Mouse (Mus musculus) neural tube, embryonic 12.5 days (tissue): ENCODE data around the gene Atg5. TPM values are rescaled to one million over a fixed set of nuclear protein-coding genes. Genes with fewer than 3 reads are reported as not detected.

ENCODE experiments used
- ATAC-seq: fragments of 200-750 bp; cut with Nextera tagmentation; 2 replicates; pipeline ENCODE4 v1.8.0; 2017; ENCODE audit warnings: low read depth, mild to moderate bottlenecking, moderate TSS enrichment, moderate library complexity; ENCODE audit not compliant: low FRiP score
- H3K27ac ChIP-seq: fragments of 300-500 bp; sonication (generic); 2 replicates; pipeline ENCODE4 v1.5.1; 2016
- H3K27me3 ChIP-seq: fragments of 300-500 bp; sonication (generic); replicated peaks from 2 replicates; pipeline ENCODE4 v1.6.1; 2016; ENCODE audit warnings: mild to moderate bottlenecking
- H3K36me3 ChIP-seq: fragments of 300-500 bp; sonication (generic); 2 replicates; pipeline ENCODE4 v1.6.1; 2016; ENCODE audit warnings: mild to moderate bottlenecking
- H3K4me1 ChIP-seq: fragments of 300-500 bp; sonication (generic); 2 replicates; pipeline ENCODE4 v1.6.1; 2016
- H3K4me2 ChIP-seq: fragments of 300-500 bp; sonication (generic); replicated peaks from 2 replicates; pipeline ENCODE4 v1.6.1; 2016; ENCODE audit warnings: mild to moderate bottlenecking
- H3K4me3 ChIP-seq: fragments of 300-500 bp; sonication (generic); 2 replicates; pipeline ENCODE4 v1.5.1; 2016
- H3K9ac ChIP-seq: fragments of 300-500 bp; sonication (generic); 2 replicates; pipeline ENCODE4 v1.6.1; 2016; ENCODE audit warnings: mild to moderate bottlenecking
- H3K9me3 ChIP-seq: fragments of 300-500 bp; sonication (generic); 2 replicates; pipeline ENCODE4 v1.6.1; 2016; ENCODE audit warnings: mild to moderate bottlenecking
- WGBS: fragments of 180-500 bp; shearing (Covaris S2); methylation state at CpG from one replicate; pipeline ENCODE4 v1.1.7; 2016; 5-methylcytosine and 5-hydroxymethylcytosine counted together
- polyA plus RNA-seq: library from polyadenylated mRNA; unstranded; fragments of >200 nt; fragmentation: Nextera tagmentation; extraction: Ambion mirVana; gene quantifications from 2 replicates; pipeline ENCODE4 v1.2.1, GENCODE M21; 2016

Atg5 gene
- polyA plus RNA-seq, 1 experiment from 2014 or later: 50.8 TPM

DNA sequence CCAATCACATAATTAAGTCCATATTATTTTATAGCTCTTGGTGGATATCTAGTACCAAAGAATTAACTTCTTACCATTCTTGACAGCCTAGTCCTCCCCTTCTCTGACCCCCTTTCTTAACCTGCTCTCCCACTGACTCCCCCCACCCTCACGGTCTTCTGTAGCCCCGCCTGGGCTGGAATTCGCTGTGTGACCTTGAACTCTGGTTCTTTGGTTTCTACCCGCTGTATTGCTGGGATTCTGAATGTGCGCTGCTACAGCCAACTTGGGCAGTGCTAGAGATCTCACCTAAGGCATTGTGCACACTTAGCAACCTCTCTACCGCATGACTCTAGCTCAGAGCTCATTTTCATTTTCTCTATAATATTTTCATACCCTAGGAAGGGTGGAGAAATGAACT, 90.7 kb downstream of the Atg5 start:
- 85% methylated on average over 6 of the region's 6 CpGs for WGBS
- no peaks in the 10 kb centered on the region for H3K9me3 ChIP-seq
- no peaks in the 10 kb centered on the region; the same call in 1 of the 2 replicates for H3K4me1 ChIP-seq
- no peaks in the 10 kb centered on the region for H3K36me3 ChIP-seq
- no peak for ATAC-seq
- no peak overlapping the region for H3K27ac ChIP-seq
- H3K9ac ChIP-seq: no peak overlapping the region
- no peaks in the 10 kb centered on the region for H3K27me3 ChIP-seq
- no peak overlapping the region for H3K4me2 ChIP-seq
- H3K4me3 ChIP-seq: no peak overlapping the region

DNA sequence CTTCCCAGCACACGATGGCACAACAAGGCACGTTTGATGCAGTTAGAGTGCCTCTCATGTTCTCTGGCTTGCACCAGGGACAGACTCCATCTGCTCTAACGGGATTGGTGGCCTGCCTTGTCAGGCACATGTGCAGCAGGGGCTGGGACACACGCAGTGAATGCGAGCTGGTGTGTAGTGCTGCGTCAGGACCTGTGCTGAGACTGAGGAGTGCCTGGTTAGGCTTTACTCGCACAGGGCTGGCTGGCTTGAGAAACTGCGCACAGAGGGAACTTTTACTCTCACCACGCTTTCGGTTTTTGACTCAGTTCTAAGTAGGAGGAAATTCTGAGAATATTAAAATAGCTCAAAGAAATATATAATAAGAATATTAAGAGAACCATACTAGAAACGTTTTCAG, 92.5 kb downstream of the Atg5 start:
- Histone ChIP-seq H3K9ac (no peak overlapping the region), H3K27ac (no peak overlapping the region), H3K36me3 (no peaks in the 10 kb centered on the region), H3K4me1 (no peaks in the 10 kb centered on the region; the same call in 1 of the 2 replicates), H3K4me3 (no peak overlapping the region), H3K27me3 (no peaks in the 10 kb centered on the region), H3K4me2 (no peak overlapping the region), H3K9me3 (no peaks in the 10 kb centered on the region)
- 88% methylated on average over 11 of the region's 11 CpGs for whole genome bisulfite sequencing
- no peak for ATAC-seq

DNA sequence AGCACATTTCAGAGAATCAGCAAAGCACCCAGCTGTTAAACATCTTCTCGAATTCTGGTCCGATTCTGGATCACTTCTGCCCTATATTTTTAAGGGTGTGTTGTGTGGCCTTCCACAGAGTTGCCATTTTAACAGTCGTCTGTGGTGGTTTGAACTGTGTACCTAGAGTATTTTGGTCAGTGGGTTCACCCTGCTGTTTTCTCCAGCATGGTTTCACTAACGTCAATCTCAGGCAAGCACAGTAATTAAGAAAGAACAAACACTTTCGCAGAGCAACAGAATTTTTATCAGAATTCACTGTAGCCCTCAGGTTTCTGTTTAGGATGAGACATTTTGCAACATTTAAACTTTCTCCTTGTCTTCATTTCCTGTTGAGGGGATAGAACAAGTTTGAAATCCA, 94.3 kb downstream of the Atg5 start:
- Histone ChIP-seq H3K9me3 (no peaks in the 10 kb centered on the region), H3K27me3 (no peaks in the 10 kb centered on the region), H3K4me2 (no peak overlapping the region), H3K4me3 (no peak overlapping the region), H3K4me1 (no peaks in the 10 kb centered on the region), H3K36me3 (no peaks in the 10 kb centered on the region), H3K27ac (no peak overlapping the region), H3K9ac (no peak overlapping the region)
- WGBS: 82% methylated on average over 5 of the region's 5 CpGs
- ATAC-seq: no peak

DNA sequence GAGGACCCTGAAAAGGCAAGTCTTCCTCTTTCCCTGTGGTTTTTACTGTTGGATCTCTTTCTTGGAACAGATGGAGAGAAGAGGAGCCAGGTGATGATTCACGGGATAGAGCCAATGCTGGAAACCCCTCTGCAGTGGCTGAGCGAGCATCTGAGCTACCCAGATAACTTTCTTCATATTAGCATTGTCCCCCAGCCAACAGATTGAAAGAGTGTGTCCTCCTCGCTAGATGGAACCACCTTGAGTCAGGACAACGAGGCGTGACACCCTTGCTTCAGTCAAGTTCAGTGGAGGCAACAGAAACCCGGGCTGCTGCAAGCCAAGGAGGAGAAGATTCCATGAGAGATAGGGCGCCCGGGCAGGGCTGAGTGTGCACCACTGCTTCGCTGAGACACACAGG, 94.7 kb downstream of the Atg5 start:
- Histone ChIP-seq H3K4me1 (no peaks in the 10 kb centered on the region), H3K36me3 (no peaks in the 10 kb centered on the region), H3K4me3 (no peak overlapping the region), H3K27ac (no peak overlapping the region), H3K4me2 (no peak overlapping the region), H3K9me3 (no peaks in the 10 kb centered on the region), H3K9ac (no peak overlapping the region), H3K27me3 (no peaks in the 10 kb centered on the region)
- ATAC-seq: no peak
- 86% methylated on average over 9 of the region's 9 CpGs for WGBS

DNA sequence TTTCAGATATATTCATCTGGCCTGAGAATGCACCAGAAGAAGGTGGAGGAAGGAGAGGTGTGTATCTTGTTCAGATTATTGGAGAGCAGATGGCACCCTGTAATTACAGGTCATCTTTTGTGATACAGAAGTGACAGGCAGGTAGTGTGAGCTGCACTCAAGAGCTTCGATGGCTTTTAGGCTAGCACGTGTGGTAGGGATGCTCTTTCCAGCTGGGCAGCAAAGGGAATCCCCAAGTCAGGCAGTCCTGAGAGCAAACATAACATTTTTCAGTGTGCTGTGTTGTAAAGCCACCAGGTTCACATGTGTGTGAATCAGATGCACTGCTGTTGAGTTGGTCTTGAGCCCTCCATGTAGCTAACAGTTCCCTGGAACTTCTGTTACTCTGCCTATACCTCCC, 98.0 kb downstream of the Atg5 start:
- H3K9me3 ChIP-seq: no peaks in the 10 kb centered on the region
- H3K36me3 ChIP-seq: no peaks in the 10 kb centered on the region
- no peak overlapping the region for H3K4me2 ChIP-seq
- H3K4me3 ChIP-seq: no peak overlapping the region
- ATAC-seq: no peak
- H3K9ac ChIP-seq: no peak overlapping the region
- H3K27ac ChIP-seq: no peak overlapping the region
- H3K4me1 ChIP-seq: no peaks in the 10 kb centered on the region
- 89% methylated on average over 2 of the region's 2 CpGs for WGBS
- no peaks in the 10 kb centered on the region for H3K27me3 ChIP-seq

DNA sequence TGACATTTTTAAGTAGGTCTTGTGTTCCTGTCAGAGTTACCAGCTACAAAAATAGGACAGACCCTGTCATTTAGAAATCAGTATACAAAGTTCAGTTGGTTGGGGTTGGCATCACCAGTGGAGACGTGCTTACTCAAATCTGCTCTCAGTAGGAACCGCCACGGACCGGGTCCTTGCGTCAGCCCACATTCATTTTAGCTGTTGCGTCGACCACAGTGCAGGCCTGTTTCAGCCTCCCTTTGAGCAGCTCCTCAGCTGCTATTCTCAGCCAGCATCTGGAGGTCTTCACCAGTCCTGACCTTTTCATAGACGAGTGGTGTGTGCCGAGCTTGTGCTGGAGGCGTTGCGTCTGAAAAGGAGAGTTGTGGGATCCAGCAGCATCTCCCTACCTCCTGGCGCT, 98.9 kb downstream of the Atg5 start:
- ATAC-seq: no peak
- 83% methylated on average over 12 of the region's 12 CpGs for WGBS
- Histone ChIP-seq H3K4me1 (no peaks in the 10 kb centered on the region), H3K9ac (no peak overlapping the region), H3K4me3 (no peak overlapping the region), H3K4me2 (no peak overlapping the region), H3K36me3 (no peaks in the 10 kb centered on the region), H3K9me3 (no peaks in the 10 kb centered on the region), H3K27ac (no peak overlapping the region), H3K27me3 (no peaks in the 10 kb centered on the region)

DNA sequence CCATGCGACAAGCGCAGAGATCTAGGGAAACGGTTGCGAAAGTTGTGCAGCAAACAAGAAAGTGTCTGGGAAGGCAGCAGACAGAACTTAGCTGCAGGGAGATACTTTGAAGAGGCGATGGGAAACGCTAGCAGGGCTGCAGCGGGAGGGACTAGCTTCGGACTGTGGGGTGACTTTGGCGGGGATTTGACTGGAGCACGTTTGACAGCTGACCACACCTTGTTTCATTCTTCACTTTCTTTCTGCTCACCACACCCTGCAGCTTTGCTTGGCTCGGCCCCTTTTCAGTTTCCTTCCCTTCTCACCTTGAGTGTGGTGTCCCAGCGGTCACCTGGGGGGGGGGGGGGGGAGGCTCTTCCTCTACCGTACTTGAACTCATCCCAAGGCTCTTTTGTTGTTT, 100.4 kb downstream of the Atg5 start:
- no peak overlapping the region for H3K27ac ChIP-seq
- ATAC-seq: no peak
- 76% methylated on average over 13 of the region's 13 CpGs for WGBS
- no peak overlapping the region for H3K4me2 ChIP-seq
- H3K27me3 ChIP-seq: no peaks in the 10 kb centered on the region
- no peaks in the 10 kb centered on the region for H3K9me3 ChIP-seq
- no peak overlapping the region for H3K9ac ChIP-seq
- no peaks in the 10 kb centered on the region for H3K36me3 ChIP-seq
- no peak overlapping the region for H3K4me3 ChIP-seq
- H3K4me1 ChIP-seq: no peaks in the 10 kb centered on the region

DNA sequence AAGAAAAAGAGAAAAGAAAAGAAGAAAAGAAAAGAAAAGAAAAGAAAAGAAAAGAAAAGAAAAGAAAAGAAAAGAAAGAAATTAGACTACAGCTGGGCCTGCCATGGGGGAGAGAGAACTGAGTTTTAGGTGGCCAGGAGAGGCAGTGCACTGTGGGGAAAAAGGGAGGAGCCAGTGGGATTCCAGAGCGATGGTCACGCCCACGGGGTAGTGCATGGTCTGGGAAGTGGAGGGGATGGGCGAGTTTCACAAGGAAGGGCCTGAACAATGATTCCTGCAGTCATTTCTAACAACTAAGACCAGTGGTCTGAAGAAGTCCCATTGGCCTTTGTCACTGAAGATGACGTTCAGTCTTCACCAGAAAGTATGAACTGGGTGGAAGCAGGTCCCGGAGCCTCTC, 102.5 kb downstream of the Atg5 start:
- no peak for ATAC-seq
- Histone ChIP-seq H3K4me2 (no peak overlapping the region), H3K4me1 (no peaks in the 10 kb centered on the region), H3K4me3 (no peak overlapping the region), H3K36me3 (no peaks in the 10 kb centered on the region), H3K27ac (no peak overlapping the region), H3K27me3 (no peaks in the 10 kb centered on the region), H3K9me3 (no peaks in the 10 kb centered on the region), H3K9ac (no peak overlapping the region)
- 65% methylated on average over 6 of the region's 6 CpGs for WGBS

DNA sequence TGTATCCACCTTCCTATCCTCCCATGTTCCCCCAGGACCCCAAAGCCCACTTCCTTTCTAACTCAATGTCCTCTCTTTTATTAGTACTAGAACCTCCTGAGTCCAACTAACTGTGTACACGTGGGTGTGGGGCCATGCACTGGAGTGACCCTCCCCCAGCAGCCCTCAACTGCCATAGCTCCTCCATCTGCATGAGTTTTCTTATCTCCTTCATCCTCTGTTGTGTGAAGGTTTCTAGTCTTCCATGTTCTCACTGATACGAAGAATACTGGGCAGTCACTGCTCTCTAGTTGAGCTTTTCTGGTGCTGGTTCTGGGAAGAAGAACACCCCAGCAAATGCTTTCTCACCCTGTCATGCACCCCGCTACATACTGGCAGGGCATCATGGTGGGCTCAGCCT, 104.1 kb downstream of the Atg5 start:
- no peaks in the 10 kb centered on the region for H3K27me3 ChIP-seq
- 82% methylated on average over 3 of the region's 3 CpGs for WGBS
- H3K9ac ChIP-seq: no peak overlapping the region
- H3K4me2 ChIP-seq: no peak overlapping the region
- H3K27ac ChIP-seq: no peak overlapping the region
- no peaks in the 10 kb centered on the region for H3K9me3 ChIP-seq
- ATAC-seq: no peak
- no peaks in the 10 kb centered on the region for H3K36me3 ChIP-seq
- H3K4me3 ChIP-seq: no peak overlapping the region
- no peaks in the 10 kb centered on the region for H3K4me1 ChIP-seq

DNA sequence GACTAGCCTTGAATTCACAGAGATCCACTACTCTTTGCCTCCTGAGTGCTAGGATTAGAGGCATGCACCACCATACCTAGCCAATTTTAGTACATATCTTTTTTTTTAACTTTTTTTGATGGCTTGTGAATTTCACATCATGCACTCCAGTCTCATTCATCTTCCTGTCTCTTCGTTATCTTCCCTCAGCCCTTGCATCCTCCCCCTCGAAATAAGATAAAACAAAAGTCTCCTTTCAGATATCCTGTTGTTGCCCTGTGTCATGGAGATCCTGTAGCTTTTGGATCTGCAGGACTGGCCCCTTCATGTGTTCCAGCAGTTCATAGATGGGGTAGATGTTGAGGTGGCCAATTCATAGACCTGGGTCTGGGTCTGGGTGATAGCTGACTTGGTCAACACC, 106.5 kb downstream of the Atg5 start:
- no peak overlapping the region for H3K4me3 ChIP-seq
- H3K9me3 ChIP-seq: no peaks in the 10 kb centered on the region
- WGBS: 85% methylated on average over 2 of the region's 2 CpGs
- no peak overlapping the region for H3K9ac ChIP-seq
- H3K4me1 ChIP-seq: no peaks in the 10 kb centered on the region
- H3K4me2 ChIP-seq: no peak overlapping the region
- H3K27ac ChIP-seq: no peak overlapping the region
- no peaks in the 10 kb centered on the region for H3K27me3 ChIP-seq
- ATAC-seq: no peak
- no peaks in the 10 kb centered on the region for H3K36me3 ChIP-seq

DNA sequence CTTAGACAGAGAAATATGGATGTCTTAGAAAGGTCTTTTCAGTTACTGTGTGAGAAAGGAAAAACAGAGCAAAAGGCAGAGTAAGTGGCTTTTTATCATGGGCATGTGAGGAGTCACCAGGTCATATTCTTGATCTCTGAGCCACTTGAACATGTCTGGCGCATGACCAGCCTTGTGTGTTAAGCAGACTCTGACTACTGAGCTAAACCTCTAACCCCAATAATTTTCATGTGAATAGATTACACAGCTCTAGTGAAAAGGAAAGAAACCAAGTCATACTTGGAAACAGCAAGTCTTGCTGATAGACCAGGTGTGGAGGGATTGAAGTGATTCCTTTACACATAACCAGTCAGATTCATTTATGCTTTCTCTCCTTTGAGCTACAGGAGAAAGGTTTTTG, 107.3 kb downstream of the Atg5 start:
- H3K9me3 ChIP-seq: no peaks in the 10 kb centered on the region
- no peak overlapping the region for H3K4me3 ChIP-seq
- H3K27me3 ChIP-seq: no peaks in the 10 kb centered on the region
- no peak for ATAC-seq
- H3K9ac ChIP-seq: no peak overlapping the region
- 98% methylated on average over 1 of the region's 1 CpGs for WGBS
- H3K36me3 ChIP-seq: no peaks in the 10 kb centered on the region
- no peaks in the 10 kb centered on the region for H3K4me1 ChIP-seq
- no peak overlapping the region for H3K27ac ChIP-seq
- no peak overlapping the region for H3K4me2 ChIP-seq

DNA sequence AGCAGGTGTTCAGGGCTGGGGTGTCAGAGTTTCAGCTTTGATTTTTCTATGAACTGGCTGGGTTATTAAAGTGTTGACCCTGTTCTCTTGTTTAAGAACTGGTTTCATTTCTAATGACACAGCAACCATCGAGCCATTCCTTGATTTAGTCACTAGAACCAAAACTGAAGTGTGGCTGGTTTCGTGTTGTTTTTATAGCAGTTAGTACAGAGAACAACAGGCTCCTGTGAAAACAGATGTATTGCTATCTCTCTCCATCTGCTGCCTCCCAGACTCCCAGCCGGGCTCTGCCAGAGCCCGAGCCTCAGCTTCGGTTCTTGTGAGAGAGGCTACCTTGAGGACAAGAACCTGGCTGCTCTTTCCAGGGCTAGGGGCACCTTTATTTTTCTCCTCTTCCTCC, 109.7 kb downstream of the Atg5 start:
- Histone ChIP-seq H3K27ac (no peak overlapping the region), H3K9me3 (no peaks in the 10 kb centered on the region), H3K4me2 (no peak overlapping the region), H3K36me3 (no peaks in the 10 kb centered on the region), H3K27me3 (no peaks in the 10 kb centered on the region), H3K4me3 (no peak overlapping the region), H3K4me1 (no peaks in the 10 kb centered on the region), H3K9ac (no peak overlapping the region)
- WGBS: 75% methylated on average over 5 of the region's 5 CpGs
- no peak for ATAC-seq

DNA sequence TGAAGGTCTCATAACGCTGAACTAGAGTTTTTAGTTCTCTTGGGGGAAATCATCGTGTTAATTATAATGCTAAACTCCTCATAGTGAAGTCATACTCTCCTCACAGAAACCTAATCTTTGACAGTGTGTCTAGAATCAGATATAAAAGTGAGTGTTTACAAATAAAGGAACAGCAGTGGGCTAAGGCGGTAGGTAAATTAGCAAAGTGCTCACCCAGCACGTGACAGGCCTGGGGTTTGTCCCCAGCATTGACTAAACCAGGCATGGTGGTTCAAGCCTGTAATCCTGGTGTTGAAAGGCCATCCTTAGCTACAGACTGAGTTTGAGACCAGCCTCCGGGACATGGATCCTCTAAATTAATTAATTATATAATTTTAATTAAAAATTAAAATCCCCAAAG, 110.2 kb downstream of the Atg5 start:
- no peak for ATAC-seq
- Histone ChIP-seq H3K27ac (no peak overlapping the region), H3K36me3 (no peaks in the 10 kb centered on the region), H3K4me2 (no peak overlapping the region), H3K27me3 (no peaks in the 10 kb centered on the region), H3K4me3 (no peak overlapping the region), H3K9ac (no peak overlapping the region), H3K4me1 (no peaks in the 10 kb centered on the region), H3K9me3 (no peaks in the 10 kb centered on the region)
- 89% methylated on average over 5 of the region's 5 CpGs for WGBS
